Mouse (Mus musculus): ENCODE results near the gene Rad50. TPM values are rescaled to one million over a fixed set of nuclear protein-coding genes. Genes with fewer than 3 reads are reported as not detected.

Rad50 gene
- total RNA-seq, 2 experiments from 2014 or later = 13.0 to 15.6 TPM

DNA sequence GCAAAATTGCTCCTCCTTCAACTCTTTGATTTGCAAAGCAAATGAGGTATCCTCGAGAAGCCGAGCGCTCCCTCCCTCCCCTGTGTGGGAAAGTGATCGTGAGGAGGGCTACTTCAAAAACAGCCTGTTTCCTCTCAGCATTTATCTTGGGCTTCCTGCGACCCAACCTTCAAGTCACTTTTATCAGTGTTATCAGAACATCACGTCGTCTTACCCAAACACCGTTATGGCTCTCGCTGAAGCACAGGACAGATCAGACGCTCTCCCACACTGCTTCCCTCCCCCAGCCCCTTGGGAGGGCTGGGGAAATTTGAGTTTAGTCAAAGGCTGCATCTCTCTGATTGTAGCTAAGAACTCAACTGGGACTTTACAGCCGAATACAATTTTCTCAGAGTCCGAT is 101.5 kb downstream of the Rad50 start:
- DNase-seq (ENCODE audit: low spot score in 2 of 2) = no peak

DNA sequence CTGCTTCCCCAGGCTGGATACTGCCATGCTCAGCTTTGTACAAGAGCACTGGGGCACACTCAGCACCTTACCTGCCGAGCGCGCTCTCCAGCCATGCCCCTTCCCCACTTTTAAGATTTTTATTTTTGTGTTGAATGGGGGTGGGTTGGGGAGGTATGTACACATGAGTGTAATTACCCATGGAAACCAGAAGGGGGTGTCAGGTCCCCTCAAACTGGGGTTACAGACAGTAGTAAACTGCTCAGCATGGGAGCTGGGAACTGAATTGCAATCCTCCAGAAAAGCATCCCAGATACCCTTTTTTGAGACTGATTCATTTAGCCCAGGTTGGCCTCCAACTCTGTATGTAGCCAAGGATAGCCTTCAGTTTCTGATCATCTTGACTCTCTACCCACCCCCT is 102.1 kb downstream of the Rad50 start:
- DNase-seq (ENCODE audit: low spot score in 2 of 2) = no peak

Other genes with a start within 250 kb of the Rad50 start
- gene Gm9837, start 236.8 kb downstream of the Rad50 start, total RNA-seq (2021) = not detected
- not detected for gene Gm9945, start 227.2 kb downstream of the Rad50 start, total RNA-seq (2021)
- gene Sowaha, start 227.0 kb downstream of the Rad50 start, total RNA-seq (2021) = under 1 TPM; 0.16 to 0.25 TPM
- gene Sept8, start 188.1 kb downstream of the Rad50 start, total RNA-seq (2021) = 10 to 100 TPM; 85.8 to 88.6 TPM
- gene Kif3a, start 139.9 kb downstream of the Rad50 start, total RNA-seq (2021) = 10 to 100 TPM; 15.9 to 18.2 TPM
- under 1 TPM in 1 of 2 experiments, not detected in 1; 0.65 TPM for gene Il4, start 88.7 kb downstream of the Rad50 start, total RNA-seq (2021)
- gene Il13, start 72.6 kb downstream of the Rad50 start, total RNA-seq (2021) = not detected
- gene Il5, start 13.5 kb upstream of the Rad50 start, total RNA-seq (2021) = not detected
- 10 to 100 TPM; 16.1 to 17.0 TPM for gene Irf1, start 62.7 kb upstream of the Rad50 start, total RNA-seq (2021)
- gene Gm17334, start 65.9 kb upstream of the Rad50 start, total RNA-seq (2021) = under 1 TPM; 0.31 to 0.32 TPM
- 1 to 10 TPM; 3.2 to 4.6 TPM for gene Gm12216, start 151.9 kb upstream of the Rad50 start, total RNA-seq (2021)
- gene Slc22a5, start 184.3 kb upstream of the Rad50 start, total RNA-seq (2021) = 1 to 10 TPM; 8.6 to 8.8 TPM